Mouse (Mus musculus): ENCODE measurements at regions not wholly inside any gene's neighbourhood (a gene's known extent, or its start where the extent isn't known, plus 50 kb on each side); places are given as distances from the start of the nearest gene placed in this dataset.
A peak's percentile ranks its signal among the peaks of the same experiment; 100 is the strongest.

- no peaks in the 10 kb centered on the region for H3K9me3 ChIP-seq (replicated peaks)
- no peak overlapping the region for H3K27ac ChIP-seq (replicated peaks)
- H3K9ac ChIP-seq = no peak overlapping the region
- H3K27me3 ChIP-seq = no peaks in the 10 kb centered on the region
- no peaks in the 10 kb centered on the region for H3K36me3 ChIP-seq (replicated peaks)
- no peaks in the 10 kb centered on the region for H3K4me1 ChIP-seq (replicated peaks)
- no peak overlapping the region for H3K4me2 ChIP-seq
- 67% methylated on average over 10 of the region's 10 CpGs for WGBS (ENCODE audit: insufficient replicate concordance)
- H3K4me3 ChIP-seq (replicated peaks) = no peak overlapping the region
- no peak for ATAC-seq (ENCODE audit: insufficient read depth)
Observed at GRCm38 (mm10) chr2:78972288-78973117, 104.6 kb downstream of the Ube2e3 start.

- Histone ChIP-seq H3K27me3 (no peaks in the 10 kb centered on the region), H3K4me2 (no peak overlapping the region), H3K9me3 (replicated peaks) (no peaks in the 10 kb centered on the region), H3K27ac (replicated peaks) (no peak overlapping the region), H3K36me3 (replicated peaks) (no peaks in the 10 kb centered on the region), H3K9ac (no peak overlapping the region), H3K4me1 (replicated peaks) (no peaks in the 10 kb centered on the region), H3K4me3 (replicated peaks) (no peak overlapping the region)
- WGBS (ENCODE audit: insufficient replicate concordance) = 81% methylated on average over 3 of the region's 3 CpGs
- no peak for ATAC-seq (ENCODE audit: insufficient read depth)
Observed at GRCm38 (mm10) chr2:78973811-78974210, 105.9 kb downstream of the Ube2e3 start.

GRCm38 (mm10) chr2:78974683-78975392 lies 106.9 kb downstream of the Ube2e3 start:
- ATAC-seq (ENCODE audit: insufficient read depth) = no peak
- H3K27me3 ChIP-seq = no peaks in the 10 kb centered on the region
- no peak overlapping the region for H3K4me3 ChIP-seq (replicated peaks)
- no peaks in the 10 kb centered on the region for H3K9me3 ChIP-seq (replicated peaks)
- WGBS (ENCODE audit: insufficient replicate concordance) = 61% methylated on average over 2 of the region's 2 CpGs
- H3K4me1 ChIP-seq (replicated peaks) = no peaks in the 10 kb centered on the region
- no peak overlapping the region for H3K9ac ChIP-seq
- H3K27ac ChIP-seq (replicated peaks) = no peak overlapping the region
- H3K4me2 ChIP-seq = no peak overlapping the region
- no peaks in the 10 kb centered on the region for H3K36me3 ChIP-seq (replicated peaks)

- no peak overlapping the region for H3K9ac ChIP-seq
- ATAC-seq (ENCODE audit: insufficient read depth) = no peak
- WGBS (ENCODE audit: insufficient replicate concordance) = 68% methylated on average over 4 of the region's 4 CpGs
Observed at GRCm38 (mm10) chr2:78975393-78975774, 107.5 kb downstream of the Ube2e3 start.

GRCm38 (mm10) chr2:78976084-78976483 lies 108.2 kb downstream of the Ube2e3 start:
- Histone ChIP-seq H3K4me1 (replicated peaks) (no peaks in the 10 kb centered on the region; the same call in 1 of the 2 replicates), H3K9me3 (replicated peaks) (no peaks in the 10 kb centered on the region), H3K9ac (no peak overlapping the region), H3K27ac (replicated peaks) (no peak overlapping the region), H3K4me3 (replicated peaks) (no peak overlapping the region), H3K4me2 (no peak overlapping the region), H3K27me3 (no peaks in the 10 kb centered on the region), H3K36me3 (replicated peaks) (no peaks in the 10 kb centered on the region)
- ATAC-seq (ENCODE audit: insufficient read depth) = no peak
- 80% methylated on average over 4 of the region's 4 CpGs for WGBS (ENCODE audit: insufficient replicate concordance)

More at GRCm38 (mm10) chr2:78975393-78975774, 107.5 kb downstream of the Ube2e3 start:
- H3K4me3 ChIP-seq (replicated peaks) = no peak overlapping the region
- no peaks in the 10 kb centered on the region for H3K9me3 ChIP-seq (replicated peaks)
- no peak overlapping the region for H3K27ac ChIP-seq (replicated peaks)
- H3K27me3 ChIP-seq = no peaks in the 10 kb centered on the region
- no peak overlapping the region for H3K4me2 ChIP-seq
- no peaks in the 10 kb centered on the region for H3K4me1 ChIP-seq (replicated peaks)
- no peaks in the 10 kb centered on the region for H3K36me3 ChIP-seq (replicated peaks)

GRCm38 (mm10) chr2:78977632-78978397 lies 109.9 kb downstream of the Ube2e3 start:
- Histone ChIP-seq H3K27me3 (no peaks in the 10 kb centered on the region), H3K27ac (replicated peaks) (no peak overlapping the region), H3K4me3 (replicated peaks) (no peak overlapping the region), H3K4me2 (no peak overlapping the region), H3K4me1 (replicated peaks) (no peaks in the 10 kb centered on the region; the same call in 1 of the 2 replicates), H3K36me3 (replicated peaks) (no peaks in the 10 kb centered on the region), H3K9ac (no peak overlapping the region), H3K9me3 (replicated peaks) (no peaks in the 10 kb centered on the region)
- 61% methylated on average over 5 of the region's 5 CpGs for WGBS (ENCODE audit: insufficient replicate concordance)
- no peak for ATAC-seq (ENCODE audit: insufficient read depth)

- Histone ChIP-seq H3K27me3 (no peaks in the 10 kb centered on the region), H3K4me2 (no peak overlapping the region), H3K27ac (replicated peaks) (no peak overlapping the region), H3K36me3 (replicated peaks) (no peaks in the 10 kb centered on the region), H3K9me3 (replicated peaks) (no peaks in the 10 kb centered on the region), H3K4me1 (replicated peaks) (peaks cover 3% of the 10 kb centered on the region; the same call in 1 of the 2 replicates), H3K9ac (no peak overlapping the region), H3K4me3 (replicated peaks) (no peak overlapping the region)
- no peak for ATAC-seq (ENCODE audit: insufficient read depth)
- 71% methylated on average over 5 of the region's 5 CpGs for WGBS (ENCODE audit: insufficient replicate concordance)
Observed at GRCm38 (mm10) chr2:78980019-78980418, 112.1 kb downstream of the Ube2e3 start.

- H3K27ac ChIP-seq (replicated peaks) = no peak overlapping the region
- H3K4me3 ChIP-seq (replicated peaks) = no peak overlapping the region
- no peak for ATAC-seq (ENCODE audit: insufficient read depth)
- peaks cover 3% of the 10 kb centered on the region; the same call in 1 of the 2 replicates for H3K4me1 ChIP-seq (replicated peaks)
- no peaks in the 10 kb centered on the region for H3K9me3 ChIP-seq (replicated peaks)
- no peak overlapping the region for H3K4me2 ChIP-seq
- WGBS (ENCODE audit: insufficient replicate concordance) = 78% methylated on average over 1 of the region's 1 CpGs
- H3K27me3 ChIP-seq = no peaks in the 10 kb centered on the region
- H3K9ac ChIP-seq = no peak overlapping the region
- H3K36me3 ChIP-seq (replicated peaks) = no peaks in the 10 kb centered on the region
Observed at GRCm38 (mm10) chr2:78980661-78981229, 112.8 kb downstream of the Ube2e3 start.

- Histone ChIP-seq H3K36me3 (replicated peaks) (no peaks in the 10 kb centered on the region), H3K9ac (no peak overlapping the region), H3K27ac (replicated peaks) (no peak overlapping the region), H3K4me2 (no peak overlapping the region), H3K9me3 (replicated peaks) (no peaks in the 10 kb centered on the region), H3K4me1 (replicated peaks) (peaks cover 3% of the 10 kb centered on the region; the same call in 1 of the 2 replicates), H3K27me3 (no peaks in the 10 kb centered on the region), H3K4me3 (replicated peaks) (no peak overlapping the region)
- ATAC-seq (ENCODE audit: insufficient read depth) = 0 out of 2 replicates have a peak, but pooled peaks have one; percentile 51
Observed at GRCm38 (mm10) chr2:78983347-78983746, 115.4 kb downstream of the Ube2e3 start.

GRCm38 (mm10) chr2:78983944-78984498 lies 116.1 kb downstream of the Ube2e3 start:
- no peaks in the 10 kb centered on the region for H3K27me3 ChIP-seq
- ATAC-seq (ENCODE audit: insufficient read depth) = no peak
- no peak overlapping the region for H3K4me3 ChIP-seq (replicated peaks)
- no peak overlapping the region for H3K27ac ChIP-seq (replicated peaks)
- H3K4me2 ChIP-seq = no peak overlapping the region
- no peaks in the 10 kb centered on the region for H3K9me3 ChIP-seq (replicated peaks)
- H3K9ac ChIP-seq = no peak overlapping the region
- H3K36me3 ChIP-seq (replicated peaks) = no peaks in the 10 kb centered on the region
- 60% methylated on average over 5 of the region's 5 CpGs for WGBS (ENCODE audit: insufficient replicate concordance)
- H3K4me1 ChIP-seq (replicated peaks) = peaks cover 3% of the 10 kb centered on the region; the same call in 1 of the 2 replicates

Data from liver, embryonic 15.5 days (tissue).